Mouse (Mus musculus) kidney, adult 2 months (tissue): ENCODE measurements around the gene Nebl.

Experiments
- CTCF ChIP-seq: fragments of 200-500 bp; conservative IDR thresholded peaks from 2 replicates; pipeline ENCODE4 v1.5.1; 2011; ENCODE audit warnings: low read depth, mild to moderate bottlenecking, control low read depth, low read length, moderate library complexity, mixed read lengths; ENCODE audit not compliant: insufficient read depth, insufficient read length
- POLR2A ChIP-seq: fragments of 200-500 bp; IDR thresholded peaks from one replicate; pipeline ENCODE4 v1.6.1; 2011; ENCODE audit warnings: low read depth, low read length, control low read depth

- TF ChIP-seq CTCF (no peak), POLR2A (no peak)
Observed at GRCm38 (mm10) chr2:17297496-17297895, 433.8 kb downstream of the Nebl start.
